Mouse (Mus musculus): ENCODE measurements around the gene Ldhd.

The Ldhd gene

DNA sequence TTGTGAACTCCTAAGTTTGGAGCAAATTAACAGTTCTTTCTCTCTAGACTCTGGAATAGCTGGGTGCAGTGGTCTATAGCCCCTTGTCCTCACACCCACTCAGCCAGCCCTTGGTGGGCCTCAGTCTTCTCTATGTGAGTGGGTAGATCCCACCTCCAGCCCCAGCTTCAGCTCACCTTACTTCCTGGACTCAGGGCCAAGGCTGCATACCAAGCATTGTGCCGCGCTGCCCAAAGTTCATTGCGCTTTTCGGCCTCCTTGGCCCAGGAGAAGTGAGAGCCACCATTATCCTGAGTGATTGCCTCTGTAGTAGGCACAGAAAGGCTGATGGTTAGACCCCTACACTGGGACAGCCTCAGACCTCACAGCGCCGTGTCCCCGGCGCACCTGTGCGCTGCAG, 2.3 kb downstream of the Ldhd start:
- DNase-seq (ENCODE audit: low read depth), result no peak

DNA sequence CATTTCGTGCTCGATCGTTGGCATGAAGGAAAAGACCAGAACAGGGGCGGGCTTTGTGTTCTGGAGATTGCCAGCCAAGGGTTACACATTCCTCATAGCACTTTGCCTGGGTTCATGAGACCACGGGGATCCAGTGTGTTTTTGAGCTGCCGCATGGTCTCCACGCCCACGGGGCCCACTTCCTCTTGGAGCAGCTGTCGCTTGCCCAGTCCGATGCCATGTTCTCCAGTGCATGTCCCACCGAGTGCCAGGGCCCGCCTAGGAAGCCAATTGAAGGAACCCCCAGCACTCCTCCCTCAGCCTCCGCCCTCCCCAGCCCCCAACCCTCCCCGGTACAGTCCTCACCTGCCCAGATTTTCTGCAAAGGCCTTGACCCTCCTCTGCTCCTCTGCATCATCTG, 3.2 kb downstream of the Ldhd start:
- DNase-seq (ENCODE audit: low read depth), result no peak

DNA sequence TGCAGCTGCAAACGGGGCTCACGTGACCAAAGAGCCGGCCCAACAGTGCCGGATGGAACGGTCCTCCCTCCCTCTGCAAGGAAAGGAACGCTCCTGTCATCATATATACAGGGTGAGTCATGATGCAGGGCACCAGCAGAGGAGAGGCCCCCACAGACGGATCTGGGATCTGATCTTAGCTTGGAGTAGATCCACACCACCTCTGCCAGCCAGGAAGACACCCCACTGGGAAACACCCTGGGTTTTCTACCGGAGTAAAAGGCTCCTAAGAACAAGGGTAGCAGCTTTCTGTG, 3.7 kb downstream of the Ldhd start:
- DNase-seq (ENCODE audit: low read depth), result no peak

DNA sequence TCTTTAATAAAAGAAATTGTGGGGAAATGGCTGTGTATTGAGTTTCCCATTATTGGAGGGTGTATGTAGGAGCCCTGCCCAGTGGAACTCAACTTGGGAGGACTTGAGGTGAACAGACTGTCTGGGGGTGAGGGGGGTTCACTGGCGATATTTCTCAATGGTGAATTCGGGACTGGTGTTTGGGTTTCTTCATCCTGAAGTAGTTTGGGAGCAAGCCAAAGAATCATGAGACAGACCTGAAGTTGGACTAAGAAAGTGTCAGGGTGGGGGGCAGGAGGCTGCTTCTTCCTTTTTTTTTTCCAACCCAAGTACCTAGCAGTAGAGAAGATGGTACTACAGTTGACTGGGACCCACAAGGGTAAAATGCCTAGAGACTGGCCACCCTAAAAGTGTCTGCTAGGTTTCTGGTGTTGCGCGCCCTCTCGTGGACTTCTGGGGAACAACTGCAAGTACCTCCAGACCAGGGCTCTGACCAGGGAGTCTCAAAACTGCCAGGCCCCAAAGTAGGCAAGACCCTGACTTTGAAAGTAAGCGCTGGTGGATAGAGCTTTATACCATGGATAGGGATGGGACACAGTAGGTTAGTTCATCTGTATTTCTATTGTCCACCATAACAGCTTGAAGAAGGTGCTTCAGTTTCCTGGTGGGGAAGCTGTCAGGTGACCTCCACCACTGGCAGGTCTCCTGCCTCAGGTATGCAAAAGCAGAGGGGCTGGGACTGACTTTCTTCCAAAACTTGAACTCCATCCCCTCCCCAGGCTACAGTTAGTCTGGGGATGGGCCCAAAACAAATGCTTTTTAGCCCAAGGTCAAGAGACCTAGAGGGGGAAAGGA, 4.3 kb downstream of the Ldhd start:
- peak; percentile 75 for DNase-seq (ENCODE audit: low read depth)

DNA sequence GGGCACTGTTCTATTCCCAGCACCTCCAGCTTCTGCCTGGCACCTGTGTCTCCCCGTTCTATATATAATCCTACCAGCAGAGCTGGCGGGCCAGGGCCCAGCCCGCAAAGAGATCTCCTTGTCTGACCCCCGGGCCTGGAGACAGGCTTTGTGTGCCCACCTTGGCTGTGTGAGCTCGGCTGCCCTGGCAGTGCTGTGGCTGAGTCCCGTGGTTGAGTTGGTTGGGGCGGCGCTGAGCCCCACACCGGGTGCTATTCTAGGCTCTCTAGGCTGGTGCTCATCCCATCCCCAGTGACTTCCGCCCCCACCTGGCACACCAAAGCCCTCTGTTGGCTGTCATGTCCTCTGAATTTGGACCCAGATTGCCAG, 5.3 kb downstream of the Ldhd start:
- DNase-seq (ENCODE audit: low read depth), result no peak

DNA sequence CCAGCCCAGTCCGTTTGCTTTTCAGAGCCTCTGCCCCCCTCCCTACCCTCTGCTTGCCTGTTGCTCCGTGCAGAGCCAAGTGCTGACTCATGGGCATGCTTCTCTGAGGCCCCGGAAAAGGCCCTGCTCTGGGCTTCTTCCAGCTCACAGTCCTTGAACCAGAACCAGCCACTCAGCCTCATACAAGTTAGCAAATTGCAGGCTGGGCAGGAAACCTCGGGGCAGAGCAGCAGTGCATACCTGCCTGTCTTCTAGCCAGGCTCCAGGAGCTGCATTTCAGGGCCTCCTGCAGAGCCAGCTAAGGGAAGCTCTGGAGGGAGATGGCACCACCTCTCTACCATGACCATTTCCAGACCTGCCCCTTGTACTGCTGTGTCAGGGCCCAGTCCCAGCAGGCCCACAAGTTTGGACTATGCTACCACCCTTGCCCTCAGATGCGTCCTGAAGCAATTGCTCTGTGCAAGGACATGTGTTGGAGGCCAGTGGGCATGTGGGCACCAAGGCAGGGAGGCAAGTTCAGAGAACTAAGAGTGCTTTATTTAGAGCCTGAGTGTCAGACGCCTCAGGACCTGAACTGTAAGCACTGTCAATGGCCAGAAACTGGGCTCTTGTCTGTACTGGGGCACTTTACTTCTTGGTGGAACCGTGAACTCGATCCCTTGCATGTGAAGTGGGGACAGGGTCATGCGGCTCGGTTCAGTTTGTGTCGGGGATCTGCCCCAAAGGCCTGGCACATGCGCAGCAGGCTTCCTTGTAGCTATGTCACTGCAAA, 5.9 kb downstream of the Ldhd start:
- DNase-seq (ENCODE audit: low read depth), result no peak

DNA sequence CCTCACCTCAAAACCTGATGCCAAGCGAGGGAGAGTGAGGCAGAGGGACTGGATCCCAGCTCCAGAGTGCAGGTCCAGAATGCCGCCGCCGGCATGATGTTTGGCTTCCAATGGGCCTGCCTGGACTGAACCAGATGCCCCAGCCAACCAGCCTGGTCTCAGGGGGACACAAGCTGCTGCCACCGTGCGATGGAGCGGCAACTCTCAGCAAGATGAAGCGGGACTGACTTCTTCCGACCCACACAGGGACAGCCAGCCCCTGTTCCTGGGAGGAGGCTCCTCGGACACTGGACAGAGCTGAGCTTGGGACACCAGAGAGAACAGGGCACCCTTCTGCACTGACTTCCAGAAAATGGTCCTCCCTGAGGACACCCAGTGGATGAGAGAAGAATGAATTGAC, 7.6 kb downstream of the Ldhd start:
- no peak for DNase-seq (ENCODE audit: low read depth)

DNA sequence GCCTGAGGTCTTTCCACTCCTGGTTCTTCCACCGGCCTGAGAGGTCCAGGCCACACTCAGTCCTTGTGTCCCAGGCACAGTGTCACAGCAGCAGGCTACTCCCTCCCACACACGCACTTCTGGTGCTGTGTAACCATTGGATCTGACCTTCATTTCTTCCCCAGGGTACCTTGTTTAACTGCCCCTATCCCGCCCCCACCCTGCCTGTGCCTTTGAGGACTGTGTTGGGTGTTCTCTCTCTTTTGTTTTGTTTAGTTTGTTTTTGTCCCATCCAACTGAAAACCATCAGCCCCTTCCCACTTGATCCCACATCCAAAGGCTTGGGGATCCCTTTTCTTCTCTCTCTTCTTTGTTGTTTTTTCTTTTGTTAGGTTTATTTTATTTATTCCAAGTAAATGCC, 8.1 kb downstream of the Ldhd start:
- DNase-seq (ENCODE audit: low read depth), result no peak

DNA sequence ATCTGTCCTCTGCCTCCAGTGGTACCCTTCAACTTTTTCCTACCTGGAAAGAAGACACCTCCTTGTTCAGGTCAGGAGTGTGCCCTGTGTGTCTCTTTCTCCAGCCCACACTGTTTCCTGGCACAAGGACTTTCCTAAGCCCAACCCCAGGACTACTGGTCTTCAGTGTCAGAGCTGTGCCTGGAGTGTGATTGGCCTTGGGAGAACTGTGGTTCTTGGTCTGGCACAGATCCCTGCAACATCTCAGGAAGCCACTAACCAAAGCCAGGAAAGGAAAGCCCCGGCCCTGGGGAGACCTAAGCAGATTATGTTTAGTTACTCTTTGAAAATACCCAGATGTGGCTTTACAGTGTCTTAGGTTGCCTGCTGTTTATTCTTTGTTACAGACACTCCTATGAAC, 10.2 kb downstream of the Ldhd start:
- no peak for DNase-seq (ENCODE audit: low read depth)

DNA sequence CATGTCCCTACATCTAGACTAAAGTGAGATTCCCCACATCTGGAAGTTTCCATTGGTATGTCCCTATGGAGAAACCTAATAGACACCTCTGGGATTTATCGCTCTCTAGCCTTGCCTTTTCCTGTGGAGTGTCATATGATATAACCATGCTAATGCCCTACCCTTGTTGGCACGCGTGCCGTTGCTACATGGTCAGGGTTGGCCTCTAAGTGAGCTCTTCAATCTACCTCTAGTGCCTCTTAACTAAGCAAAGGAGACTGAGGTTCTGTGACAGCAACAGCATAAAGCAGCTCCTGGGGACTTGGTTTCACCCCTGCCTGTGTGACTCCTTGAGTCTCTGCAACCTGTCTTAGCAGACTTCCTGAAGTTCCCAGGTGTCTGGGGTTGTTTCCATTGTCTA, 11.9 kb downstream of the Ldhd start:
- no peak for DNase-seq (ENCODE audit: low read depth)

DNA sequence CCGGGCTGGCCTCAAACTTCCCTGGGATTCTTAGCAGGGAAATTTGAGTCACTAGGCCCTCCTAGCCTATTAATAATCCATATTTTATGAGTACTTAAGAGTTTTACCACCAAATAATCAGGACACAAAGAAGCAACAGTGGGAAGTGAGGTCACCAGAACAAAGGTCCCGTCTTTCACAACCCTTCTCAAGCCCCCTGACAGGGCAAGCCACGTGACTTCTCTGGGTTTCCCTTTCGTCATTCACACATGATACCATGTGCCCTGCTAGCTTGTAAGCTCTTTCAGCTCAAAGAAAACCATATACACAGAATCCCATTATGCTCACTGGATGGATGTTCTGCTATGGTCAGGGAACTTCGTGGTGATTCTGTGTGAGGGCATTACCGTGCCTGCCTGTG, 12.4 kb downstream of the Ldhd start:
- no peak for DNase-seq (ENCODE audit: low read depth)

DNA sequence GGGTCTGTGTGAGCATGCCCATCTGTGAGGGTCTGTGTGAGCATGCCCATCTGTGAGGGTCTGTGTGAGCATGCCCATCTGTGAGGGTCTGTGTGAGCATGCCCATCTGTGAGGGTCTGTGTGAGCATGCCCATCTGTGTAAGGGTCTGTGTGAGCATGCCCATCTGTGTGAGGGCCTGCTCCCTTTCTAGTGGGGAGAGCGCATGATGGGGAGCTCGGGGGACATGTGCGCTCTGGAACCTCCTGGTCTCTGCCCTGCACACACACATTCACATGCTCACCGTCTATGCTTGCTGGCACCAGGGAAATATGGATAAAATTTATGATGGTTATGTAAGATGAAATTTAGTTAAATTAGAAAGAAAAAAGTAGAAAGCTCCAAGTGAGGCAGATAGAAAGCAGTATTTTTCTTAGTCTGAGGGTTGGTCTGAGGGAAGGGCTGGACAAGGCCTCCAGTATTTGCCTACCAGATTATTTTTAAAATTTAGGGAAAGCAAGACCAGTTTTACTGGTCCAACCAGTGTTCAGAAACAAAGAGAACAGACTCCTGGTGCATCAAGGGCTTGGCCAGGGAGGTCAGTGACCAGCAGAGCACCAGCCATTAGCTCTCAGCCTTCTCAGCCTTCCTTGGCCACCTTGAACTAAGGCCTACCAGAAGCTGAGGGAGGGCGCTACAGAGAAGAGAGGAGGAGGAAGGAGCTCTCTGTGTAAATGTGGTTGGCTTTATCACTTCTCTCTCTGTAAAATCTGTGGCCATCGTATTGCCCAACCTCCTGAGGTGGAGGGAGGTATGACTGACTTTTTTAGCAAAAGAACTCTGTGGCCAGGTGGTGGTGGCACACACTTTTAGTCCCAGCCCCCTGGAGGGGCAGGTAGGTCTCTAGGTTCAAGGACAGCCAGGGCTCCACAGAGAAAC, 15.1 kb downstream of the Ldhd start:
- no peak for DNase-seq (ENCODE audit: low read depth)

DNA sequence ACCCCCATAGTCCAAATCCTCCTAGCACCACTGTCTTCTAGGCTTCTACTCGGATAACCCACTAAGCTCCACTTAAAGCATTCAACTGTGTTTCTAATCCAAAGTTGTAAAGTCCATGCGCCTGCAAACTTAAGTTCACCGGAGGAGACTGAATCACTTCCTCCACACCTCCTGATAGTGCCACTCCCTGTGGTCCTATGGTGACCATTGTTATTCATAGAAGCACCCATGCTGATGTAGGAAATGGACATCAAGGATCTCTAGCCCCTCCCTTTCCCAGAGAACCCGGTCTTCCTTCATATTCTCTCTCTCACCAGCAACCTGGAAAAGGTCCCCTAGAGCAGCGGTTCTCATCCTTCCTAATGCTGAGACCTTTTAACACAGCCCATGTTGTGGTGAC, 17.0 kb downstream of the Ldhd start:
- DNase-seq (ENCODE audit: low read depth), result no peak

DNA sequence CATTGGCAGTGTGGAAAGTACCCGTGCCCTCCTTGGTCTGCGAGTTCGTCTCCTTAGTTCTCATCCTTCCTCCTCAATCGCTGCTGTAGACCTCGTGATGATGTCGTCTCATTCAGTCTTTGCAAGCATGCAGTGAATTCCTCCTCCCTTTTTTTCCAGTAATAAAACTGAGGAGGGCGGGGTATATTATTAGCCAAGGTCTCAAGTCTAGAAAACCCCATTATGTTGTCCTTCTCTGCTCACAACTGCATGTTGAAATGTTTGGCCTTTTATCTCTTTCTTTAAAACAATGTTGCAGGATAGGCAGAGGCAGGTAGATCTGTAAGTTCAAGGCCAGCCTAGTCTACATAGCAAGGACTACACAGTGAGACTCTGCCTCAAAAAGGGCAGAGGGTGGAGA, 22.8 kb downstream of the Ldhd start:
- no peak for DNase-seq (ENCODE audit: low read depth)

DNA sequence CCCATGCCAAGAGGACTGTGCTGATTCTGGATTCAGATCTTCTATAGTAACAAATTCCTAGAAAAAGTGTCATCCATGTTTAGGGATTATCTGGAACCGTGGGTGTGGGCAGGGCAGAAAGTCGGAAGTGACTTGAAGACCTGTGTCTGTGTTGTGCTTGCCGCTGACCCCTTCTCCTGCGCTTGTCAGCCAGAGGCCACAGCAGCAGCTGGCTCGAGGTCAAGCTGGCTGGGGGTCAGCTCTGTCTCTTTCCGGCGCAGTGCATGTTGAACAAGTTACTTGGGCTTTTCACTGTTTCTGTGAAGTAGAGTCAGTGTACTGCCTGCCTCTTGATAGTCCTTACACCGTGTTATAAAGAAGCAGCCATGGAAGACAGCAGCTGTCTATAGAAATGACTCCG, 23.2 kb downstream of the Ldhd start:
- no peak for DNase-seq (ENCODE audit: low read depth)

DNA sequence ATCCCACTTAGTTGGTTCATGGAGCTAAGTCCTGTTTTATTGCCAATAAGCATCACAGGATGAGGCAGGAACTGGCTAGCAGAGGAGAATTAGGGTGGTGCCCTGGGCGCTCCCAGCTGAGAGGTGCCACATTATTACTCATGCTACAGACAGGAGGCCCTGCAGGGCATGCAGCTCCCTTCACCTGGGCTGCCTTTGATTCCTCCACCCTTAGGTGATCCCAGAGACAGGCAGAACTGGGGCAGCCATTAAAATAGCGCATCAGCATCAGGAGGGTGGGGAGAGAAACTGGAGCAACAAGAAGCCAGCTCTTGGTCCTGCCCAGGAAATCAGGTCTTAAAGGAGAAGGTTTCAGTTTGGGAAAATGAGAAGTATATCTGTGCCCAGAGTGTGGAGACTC, 25.2 kb downstream of the Ldhd start:
- no peak for DNase-seq (ENCODE audit: low read depth)

DNA sequence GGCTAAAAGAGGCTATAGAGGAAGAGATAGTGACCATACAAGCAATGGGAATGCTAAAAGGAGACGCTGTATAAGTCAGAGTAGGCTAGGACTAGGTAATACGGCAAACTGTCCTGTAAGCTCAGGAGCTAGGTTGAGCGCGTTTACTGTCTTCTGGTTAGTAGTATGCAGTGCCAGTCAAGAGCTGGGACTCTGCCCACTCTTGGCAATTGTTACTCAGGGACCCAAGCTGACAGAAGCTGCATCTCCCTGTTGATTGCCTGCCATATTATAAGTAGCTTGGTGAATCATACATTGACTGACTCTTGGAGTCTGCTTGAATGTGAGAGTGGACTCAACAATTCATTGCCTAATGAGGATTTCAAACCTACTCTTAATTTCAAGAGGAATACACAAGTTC, 28.1 kb downstream of the Ldhd start:
- no peak for DNase-seq (ENCODE audit: low read depth)

DNA sequence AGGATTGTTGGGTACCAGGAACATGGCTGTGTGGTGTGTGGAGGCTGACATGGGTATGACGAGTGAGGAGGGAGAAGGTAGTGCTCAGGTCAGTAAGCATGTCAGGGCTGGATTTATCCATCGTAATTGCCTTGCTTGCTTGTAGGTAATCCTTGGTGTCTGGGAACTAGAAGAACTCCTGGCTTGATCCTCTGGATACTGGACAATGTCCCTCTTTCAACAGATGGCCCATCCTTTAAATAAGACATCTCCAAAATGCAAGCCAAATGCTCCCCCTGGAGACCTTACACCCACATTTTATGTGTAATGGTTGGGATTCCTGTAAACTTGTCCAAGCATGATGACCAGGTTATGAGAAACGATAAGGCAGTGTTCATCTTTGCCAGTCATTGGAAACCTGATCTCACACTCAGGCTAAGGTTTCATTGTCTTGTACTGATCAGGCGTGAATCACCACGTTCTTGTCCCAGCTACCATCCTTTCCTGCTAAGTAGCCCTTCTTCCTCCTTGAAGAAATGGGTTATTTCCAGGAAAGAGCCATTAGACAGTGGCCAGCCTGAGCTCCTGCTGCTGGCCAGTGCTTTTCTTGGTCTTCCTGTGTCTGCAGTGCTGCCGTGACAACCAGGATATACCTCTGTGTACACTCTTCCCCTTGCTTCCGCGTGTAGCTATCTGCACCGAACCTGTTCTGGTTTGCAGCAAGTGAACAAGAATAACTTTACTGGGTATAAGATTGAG, 30.3 kb downstream of the Ldhd start:
- no peak for DNase-seq (ENCODE audit: low read depth)

DNA sequence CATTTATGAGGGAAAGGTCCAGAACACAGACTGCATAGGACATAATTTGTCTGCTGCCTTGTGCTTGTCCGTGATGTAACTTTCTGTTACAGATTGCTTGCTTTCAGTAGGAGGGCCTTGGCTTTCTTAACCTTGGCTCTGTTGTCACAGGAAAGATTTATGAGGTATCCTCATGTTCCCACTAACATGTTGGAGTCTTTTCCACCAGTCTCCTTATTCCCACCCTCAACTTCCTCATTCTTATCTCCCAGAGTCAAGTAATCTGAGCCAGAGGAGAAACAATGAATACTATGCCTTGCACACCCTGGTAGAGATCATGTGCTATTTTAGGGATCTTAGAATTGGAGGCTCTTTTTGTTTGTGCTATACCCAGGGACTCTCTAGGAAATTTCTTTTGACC, 32.9 kb downstream of the Ldhd start:
- no peak for DNase-seq (ENCODE audit: low read depth)

DNA sequence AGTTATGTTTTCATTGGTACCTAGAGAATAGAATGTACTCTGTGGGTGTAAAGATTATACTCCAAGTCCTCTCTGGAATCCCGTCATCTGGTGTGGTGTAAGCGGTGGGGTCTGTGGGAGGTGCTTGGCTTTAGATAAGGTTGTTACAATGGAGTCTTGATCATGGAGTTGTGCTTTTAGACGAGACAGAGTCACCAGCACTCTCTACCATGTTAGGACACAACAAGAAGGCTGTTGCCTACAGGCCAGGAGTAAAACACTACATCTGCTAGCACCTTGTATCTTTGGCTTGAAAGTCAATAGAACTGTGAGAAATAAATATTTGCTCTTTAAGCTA, 33.7 kb downstream of the Ldhd start:
- no peak for DNase-seq (ENCODE audit: low read depth)

DNA sequence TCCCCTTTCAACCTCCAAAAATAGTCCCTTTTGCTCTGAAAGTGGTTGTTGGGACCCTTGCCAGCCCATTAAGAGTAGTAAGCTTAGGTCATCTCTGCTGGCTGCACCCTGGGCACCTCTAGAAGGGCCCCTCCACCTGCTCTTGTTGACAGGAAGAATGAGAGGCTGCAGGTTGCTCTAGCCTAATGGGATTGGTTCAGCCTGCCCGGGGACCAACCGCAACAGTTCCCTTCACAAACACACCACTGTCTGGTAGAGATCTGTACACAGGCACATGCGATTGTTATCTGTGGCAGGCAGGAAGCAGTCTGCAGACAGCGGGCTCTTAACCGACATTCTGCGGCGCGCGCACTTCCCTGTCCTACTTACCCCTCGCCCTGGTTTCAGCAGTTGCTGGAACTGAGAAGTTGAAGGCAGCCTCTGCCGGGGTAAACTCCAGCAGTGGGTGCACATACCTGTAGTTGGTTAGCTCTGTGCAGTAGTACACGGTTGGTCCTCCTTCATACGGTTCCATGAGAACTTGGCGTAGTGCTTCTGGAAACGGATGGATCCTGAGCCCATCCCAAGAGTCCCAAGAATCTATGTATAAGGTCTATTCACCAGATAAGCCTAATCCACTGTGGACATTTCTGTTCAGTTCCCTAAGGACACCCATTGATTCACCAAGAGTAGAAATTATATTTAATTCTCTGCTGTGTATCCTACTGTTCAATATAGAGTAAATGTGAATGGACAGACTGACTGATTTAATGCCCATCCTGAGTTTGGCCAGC, 34.3 kb downstream of the Ldhd start:
- peak; percentile 78 for DNase-seq (ENCODE audit: low read depth)

DNA sequence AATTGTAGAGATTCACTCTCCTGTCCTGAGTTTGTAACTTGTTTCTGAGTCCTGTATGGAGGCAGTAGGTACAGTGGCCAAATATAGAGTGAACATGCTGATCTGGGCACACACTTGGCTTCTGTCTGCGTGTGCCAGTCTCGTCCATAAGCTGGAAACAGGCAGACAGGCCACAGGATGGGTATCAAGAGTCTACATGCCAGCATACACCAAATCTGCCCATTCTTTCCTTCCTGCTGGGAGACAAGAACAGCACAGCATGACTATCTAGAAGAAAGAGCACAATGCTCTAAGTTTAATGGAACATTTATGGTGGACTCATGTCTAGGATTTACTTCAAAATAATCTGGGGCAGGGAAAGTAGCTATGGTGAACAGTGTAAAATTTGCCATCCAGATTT, 35.2 kb downstream of the Ldhd start:
- no peak for DNase-seq (ENCODE audit: low read depth)
